Mouse (Mus musculus) left cerebral cortex, adult 18-20 months (tissue): ENCODE data around the gene Ttll12. TPM values are rescaled to one million over a fixed set of nuclear protein-coding genes. Genes with fewer than 3 reads are reported as not detected.

Source experiments
- DNase-seq, 2 experiments: peaks; one replicate each; pipeline ENCODE4 v3.0.0; 2021 to 2022; ENCODE audit warnings: low spot score in 2 of 2, mixed read lengths in 1 of 2
- total RNA-seq, 2 experiments: library from RNA; stranded (reverse); gene quantifications; 2 replicates each; pipeline ENCODE4 v1.2.3; 2021

The Ttll12 gene
- total RNA-seq, 2 experiments from 2014 or later, result 11.2 to 12.4 TPM

DNA sequence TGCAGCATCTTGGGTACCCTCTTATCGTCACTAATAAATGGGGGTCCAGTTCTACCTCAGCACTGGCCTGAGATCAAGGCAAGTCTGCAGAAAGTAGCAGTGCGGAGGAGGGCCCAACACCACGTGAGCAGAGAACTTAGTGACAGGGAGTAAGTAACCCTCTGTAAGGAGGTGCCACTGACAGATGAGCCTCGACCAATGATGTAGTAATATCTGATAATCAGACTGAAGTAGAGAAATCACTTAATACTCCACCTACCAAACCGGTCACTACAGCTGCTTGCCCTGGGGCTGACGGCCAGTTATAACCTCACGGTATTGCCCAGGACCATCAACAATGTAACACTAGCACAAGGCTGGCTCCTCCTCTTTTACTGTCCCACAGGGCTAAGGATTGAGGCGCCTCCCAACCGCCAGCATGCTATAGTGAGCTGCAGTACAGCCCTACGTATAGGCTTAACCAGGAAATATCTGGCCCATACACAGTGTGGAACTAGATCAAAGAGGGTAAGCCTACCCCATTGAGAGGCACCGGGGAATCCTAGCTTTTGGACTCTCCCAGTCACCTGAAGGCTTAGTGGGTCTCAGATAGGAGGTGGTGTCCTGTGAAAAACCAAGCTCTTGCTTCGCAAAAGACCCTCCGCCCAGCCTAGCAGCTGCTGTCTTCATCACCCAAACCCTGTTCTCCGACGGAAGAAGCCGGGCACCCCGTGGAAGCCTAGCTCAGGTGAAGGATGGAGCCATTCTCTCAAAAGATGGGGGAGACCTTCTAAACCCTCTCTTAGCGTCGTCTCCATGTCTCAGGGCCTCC is 1.1 kb downstream of the Ttll12 start:
- DNase-seq, result no peak

DNA sequence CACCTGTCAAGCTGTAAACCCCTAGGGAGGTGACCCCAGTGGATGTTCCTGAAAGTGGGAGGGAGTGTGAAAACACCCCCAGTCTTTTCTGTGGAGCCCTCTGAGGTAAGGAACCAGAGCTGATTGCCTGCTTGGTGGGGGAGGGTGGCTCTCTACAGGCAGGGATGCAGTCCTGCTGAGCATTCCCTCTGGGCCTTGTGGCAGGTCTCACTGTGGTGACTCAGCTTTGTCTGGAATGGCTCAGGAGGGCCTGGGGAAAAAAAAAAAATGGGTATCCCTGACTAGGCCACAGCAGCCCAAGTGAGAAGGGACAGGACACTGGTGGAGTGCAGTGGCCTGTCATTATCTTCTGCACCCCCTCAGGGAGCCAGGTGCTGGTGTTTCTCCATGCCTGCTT is 1.8 kb downstream of the Ttll12 start:
- DNase-seq, result no peak

DNA sequence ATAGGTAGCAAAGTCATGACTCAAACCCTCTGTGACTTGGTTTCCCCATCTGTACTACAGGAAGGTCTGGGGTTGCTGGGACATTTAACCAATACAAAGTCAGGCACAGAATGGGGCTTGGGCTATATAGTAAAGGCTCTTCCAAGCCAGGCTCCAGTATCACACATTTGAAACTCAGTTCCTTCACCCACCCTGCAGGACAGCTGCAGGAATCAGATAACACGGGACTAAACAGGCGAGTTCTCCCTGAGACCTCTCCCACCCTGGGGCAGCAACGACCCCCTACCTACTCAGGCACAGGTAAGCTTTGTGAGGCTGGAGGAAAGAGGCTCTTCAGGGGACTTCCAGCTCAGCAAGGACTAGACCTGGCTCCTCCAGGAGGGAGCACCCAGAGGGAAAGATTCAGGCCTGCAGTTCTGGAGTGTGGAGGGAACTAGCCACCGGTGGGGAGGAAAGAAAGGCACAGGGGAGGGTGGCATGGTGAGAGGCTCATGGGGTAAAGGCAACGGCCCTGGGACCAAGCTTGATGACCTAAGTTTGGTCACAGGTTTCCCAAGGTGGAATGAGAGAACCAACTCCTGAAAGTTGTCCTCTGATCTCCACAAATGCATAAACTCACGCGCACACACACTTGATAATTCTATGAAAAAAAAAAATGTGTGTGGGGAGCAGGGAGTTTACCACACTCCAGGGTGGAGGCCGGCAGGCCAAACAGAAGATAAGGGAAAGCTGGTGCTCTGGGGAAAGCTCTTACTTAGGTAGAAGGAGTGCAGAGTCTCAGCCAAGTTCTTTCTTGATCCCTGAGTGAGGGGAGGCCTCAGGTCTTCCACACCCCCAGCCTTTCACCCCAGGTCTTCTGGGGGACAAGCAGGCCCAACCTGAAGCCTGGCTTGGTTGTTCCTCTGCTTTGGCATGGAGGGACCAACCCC is 2.4 kb downstream of the Ttll12 start:
- no peak for DNase-seq

DNA sequence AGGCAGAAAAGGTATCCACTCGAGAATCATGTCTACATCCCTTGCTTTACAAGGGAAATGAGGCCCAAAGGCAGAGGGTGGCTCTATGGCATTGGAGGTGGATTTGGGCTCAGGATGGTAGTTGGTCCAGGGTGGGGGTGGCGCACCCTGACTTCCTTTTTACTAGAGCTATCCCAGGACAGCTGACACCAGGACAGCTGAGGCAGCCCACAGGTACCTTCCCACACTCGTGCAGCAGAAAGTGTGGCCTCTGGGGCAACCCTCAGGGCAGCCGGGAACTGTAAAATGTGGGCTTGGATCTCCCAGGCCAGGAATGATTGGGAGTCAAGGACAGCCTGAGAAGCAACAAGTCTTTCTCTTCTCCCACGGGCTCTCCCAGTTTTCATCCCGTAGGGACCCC is 3.2 kb downstream of the Ttll12 start:
- no peak for DNase-seq

- no peak for DNase-seq
These were observed 4.1 kb downstream of the Ttll12 start for GRCm38 (mm10) chr15:83590841-83591240.

DNA sequence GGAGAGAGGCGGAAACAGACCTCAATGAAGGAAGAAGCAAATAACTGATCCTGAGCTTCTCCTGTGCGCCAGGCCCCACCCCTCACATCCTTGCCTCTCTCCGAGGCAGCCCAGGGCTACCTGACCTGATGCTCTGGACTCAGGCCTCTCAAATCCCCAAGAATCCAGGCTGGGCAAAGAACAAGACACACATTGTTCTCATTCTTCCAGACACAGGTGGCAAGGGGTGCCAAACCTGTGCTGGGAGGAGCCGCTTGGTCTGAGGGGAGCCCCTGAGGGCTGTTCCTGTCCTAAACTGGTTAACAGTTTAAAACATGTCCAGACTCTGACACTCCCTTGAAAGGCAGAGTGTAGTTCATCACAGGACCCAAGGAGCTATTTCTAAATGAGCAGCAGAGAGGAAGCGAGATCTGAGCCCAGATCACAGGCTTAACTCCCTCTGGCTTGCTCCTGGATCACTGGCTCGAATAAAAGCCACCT is 10.2 kb downstream of the Ttll12 start:
- DNase-seq, result no peak

DNA sequence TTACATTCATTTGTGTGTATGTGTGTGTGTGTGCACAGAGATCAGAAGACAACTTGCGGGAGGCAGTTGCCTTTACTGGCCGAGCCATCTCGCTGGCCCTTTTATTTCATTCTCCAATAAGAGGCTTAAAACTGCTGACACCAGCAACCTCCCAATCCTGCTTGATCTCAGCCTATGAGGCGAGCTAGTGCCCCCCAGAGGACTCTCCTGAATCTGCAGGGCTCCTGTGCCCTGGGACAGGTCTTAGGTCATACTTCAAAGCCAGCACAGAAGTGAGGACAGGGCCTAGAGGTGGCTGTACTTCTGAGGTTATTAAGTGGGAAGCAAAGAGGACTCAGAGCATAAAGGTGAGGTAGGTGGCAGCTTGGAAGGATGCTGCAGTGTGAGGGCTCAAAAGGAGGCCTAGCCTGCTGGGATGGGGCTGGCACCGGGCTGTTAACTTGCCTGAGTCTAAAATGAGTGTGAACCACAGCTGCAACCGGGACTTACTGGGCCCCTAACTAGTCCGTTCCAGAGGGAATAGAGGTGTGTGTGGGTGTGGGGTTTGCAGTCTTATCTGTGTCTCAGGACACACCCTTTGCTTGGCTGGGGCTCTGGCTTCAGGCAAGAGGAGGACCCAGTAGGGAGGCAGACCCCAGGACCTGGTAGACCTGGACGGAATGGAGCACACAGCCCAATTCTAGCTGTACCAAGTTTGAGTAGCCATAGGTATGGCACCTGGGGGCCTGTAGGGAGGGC is 11.4 kb downstream of the Ttll12 start:
- no peak for DNase-seq

DNA sequence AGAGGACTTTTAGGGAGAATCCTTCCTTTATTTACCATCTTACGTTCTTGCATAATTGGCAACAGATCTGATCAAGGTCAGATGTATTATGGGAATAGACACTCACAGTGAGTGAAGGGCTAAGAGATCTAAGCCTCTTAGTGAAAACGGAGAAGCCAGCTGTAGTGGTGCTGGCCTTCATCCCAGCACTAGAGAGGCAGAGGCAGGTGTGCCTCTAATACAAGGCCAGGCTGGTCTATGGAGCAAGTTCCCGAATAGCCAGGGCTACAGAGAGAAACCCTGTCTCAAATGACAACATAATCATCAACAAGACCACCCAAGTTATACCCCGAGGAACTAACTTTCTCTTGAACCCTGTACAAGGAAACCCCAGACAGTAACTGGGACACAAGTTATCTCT is 12.0 kb downstream of the Ttll12 start:
- no peak for DNase-seq

- no peak for DNase-seq
These were observed 18.3 kb downstream of the Ttll12 start for GRCm38 (mm10) chr15:83576651-83577050.

GRCm38 (mm10) chr15:83575543-83575942 is 19.4 kb downstream of the Ttll12 start:
- no peak for DNase-seq

- no peak for DNase-seq
These were observed 20.1 kb downstream of the Ttll12 start for GRCm38 (mm10) chr15:83574731-83575351.

GRCm38 (mm10) chr15:83573606-83574005 is 21.4 kb downstream of the Ttll12 start:
- DNase-seq, result no peak

- DNase-seq, result no peak
These were observed 22.8 kb downstream of the Ttll12 start for GRCm38 (mm10) chr15:83572132-83572531.

DNA sequence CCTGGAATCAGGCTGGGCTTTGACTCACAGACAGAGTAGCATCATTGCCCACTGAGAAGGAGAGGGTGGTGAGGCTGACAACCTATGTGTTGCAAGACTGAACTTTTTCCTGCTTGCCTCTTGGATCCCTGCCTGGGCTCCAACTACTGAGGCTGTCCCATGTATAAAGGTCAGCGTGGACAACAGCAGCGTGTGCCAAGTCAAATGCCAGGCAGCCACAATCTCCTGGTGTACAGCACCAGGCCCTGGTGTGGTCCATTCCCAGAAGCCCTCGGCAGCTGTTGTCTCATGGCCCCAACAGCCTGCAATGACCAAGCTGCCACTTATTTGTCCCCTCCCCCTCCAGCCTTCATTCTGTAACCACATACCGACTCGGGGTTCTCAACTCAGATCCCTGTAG is 23.3 kb downstream of the Ttll12 start:
- no peak for DNase-seq

- no peak for DNase-seq
These were observed 24.3 kb downstream of the Ttll12 start for GRCm38 (mm10) chr15:83570641-83571040.

DNA sequence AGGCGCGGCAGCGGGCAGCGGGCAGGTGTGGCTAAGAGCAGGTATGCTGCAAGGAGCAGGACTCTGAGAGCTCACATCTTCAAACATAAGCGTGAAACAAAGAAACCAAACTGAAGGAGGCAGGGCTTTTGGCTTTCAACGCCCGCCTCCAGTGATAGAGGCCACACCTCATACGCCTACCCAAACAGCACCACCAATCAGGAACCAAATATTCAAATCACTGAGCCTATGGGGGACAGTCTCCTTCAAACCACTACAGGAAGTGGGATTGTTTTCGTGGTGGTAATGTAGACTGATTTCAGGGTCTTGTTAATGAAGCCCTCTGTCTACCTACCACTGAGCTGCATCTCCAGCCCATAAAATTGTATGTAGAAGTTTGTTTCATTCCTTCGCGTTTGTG is 25.3 kb downstream of the Ttll12 start:
- DNase-seq, result no peak

GRCm38 (mm10) chr15:83568544-83568943 is 26.4 kb downstream of the Ttll12 start:
- DNase-seq, result no peak

GRCm38 (mm10) chr15:83567728-83568127 is 27.2 kb downstream of the Ttll12 start:
- no peak for DNase-seq

DNA sequence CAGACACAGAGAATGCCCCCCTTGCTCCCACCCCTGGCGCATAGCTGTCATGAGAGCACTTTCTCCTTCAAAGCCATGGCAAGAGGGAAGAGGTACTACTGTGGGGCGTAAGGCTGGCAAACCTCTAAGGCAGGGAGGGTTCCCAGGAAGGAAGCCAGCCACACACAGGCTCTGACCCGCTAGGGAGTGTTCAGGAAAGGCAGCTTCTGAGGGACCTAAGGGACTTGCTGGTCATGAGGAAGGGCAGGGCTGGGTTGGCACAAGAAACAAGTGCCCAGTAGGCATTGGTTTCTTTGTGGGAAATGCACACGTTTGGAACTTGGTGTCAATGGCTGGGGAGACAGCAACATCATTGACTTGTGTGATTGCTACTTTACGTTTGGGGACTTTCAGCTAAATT is 29.0 kb downstream of the Ttll12 start:
- no peak for DNase-seq

DNA sequence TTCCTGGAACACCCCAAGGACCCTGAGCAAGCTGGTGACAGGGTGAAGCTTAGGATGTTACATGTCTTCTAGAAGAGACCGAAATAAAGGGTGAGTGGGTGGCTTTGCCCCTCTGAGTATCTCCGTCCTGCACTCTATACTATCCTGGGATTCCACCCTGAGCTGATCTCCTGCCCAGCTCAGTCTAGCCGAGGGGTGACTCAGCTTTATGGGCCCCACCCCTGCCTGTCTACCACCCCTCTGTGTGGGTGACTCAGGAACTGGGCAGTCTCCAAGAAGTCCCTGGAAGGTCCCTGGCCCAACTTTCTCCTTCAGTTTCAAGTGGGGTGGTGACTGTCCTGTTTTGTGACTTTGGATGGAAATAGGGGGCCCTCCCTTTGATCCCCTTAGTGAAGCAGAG is 29.5 kb downstream of the Ttll12 start:
- no peak for DNase-seq
